Mouse (Mus musculus) kidney, postnatal 0 days (tissue): Measurements from ENCODE around the gene Grb2. TPM values are rescaled to one million over a fixed set of nuclear protein-coding genes. Genes with fewer than 3 reads are reported as not detected.

Experiments
- ATAC-seq: fragments of 200-750 bp; cut with Nextera tagmentation; replicated peaks from 2 replicates; pipeline ENCODE4 v1.8.0; 2017; ENCODE audit warnings: low read depth, moderate number of reproducible peaks, moderate TSS enrichment, moderate library complexity; ENCODE audit not compliant: low FRiP score
- DNase-seq: peaks from one replicate; pipeline ENCODE4 v3.0.0-alpha.2; 2016; ENCODE audit warnings: low spot score
- H3K27ac ChIP-seq: fragments of 300-500 bp; sonication (generic); 2 replicates; pipeline ENCODE4 v1.5.1; 2014; ENCODE audit warnings: mild to moderate bottlenecking
- H3K27me3 ChIP-seq: fragments of 300-500 bp; sonication (generic); 2 replicates; pipeline ENCODE4 v1.6.1; 2014; ENCODE audit warnings: low read length, mixed read lengths; ENCODE audit not compliant: insufficient read depth
- H3K36me3 ChIP-seq: fragments of 300-500 bp; sonication (generic); 2 replicates; pipeline ENCODE4 v1.6.1; 2014; ENCODE audit warnings: low read length, mixed read lengths; ENCODE audit not compliant: insufficient read depth
- H3K4me1 ChIP-seq: fragments of 300-500 bp; sonication (generic); replicated peaks from 2 replicates; pipeline ENCODE4 v1.6.1; 2014; ENCODE audit warnings: antibody characterized with exemption, low read length, mixed read lengths; ENCODE audit not compliant: insufficient read depth
- H3K4me2 ChIP-seq: fragments of 300-500 bp; sonication (generic); 2 replicates; pipeline ENCODE4 v1.6.1; 2014; ENCODE audit warnings: mild to moderate bottlenecking, low read length, moderate library complexity, mixed read lengths
- H3K4me3 ChIP-seq: fragments of 300-500 bp; sonication (generic); replicated peaks from 2 replicates; pipeline ENCODE4 v1.5.1; 2014; ENCODE audit warnings: low read depth, low read length
- H3K9ac ChIP-seq: fragments of 300-500 bp; sonication (generic); 2 replicates; pipeline ENCODE4 v1.6.1; 2014; ENCODE audit warnings: low read depth, low read length
- H3K9me3 ChIP-seq: fragments of 300-500 bp; sonication (generic); replicated peaks from 2 replicates; pipeline ENCODE4 v1.6.1; 2016; ENCODE audit warnings: low read length, inconsistent platforms, mixed read lengths
- CTCF ChIP-seq: IDR thresholded peaks from 2 replicates; pipeline ENCODE4 v1.5.1; 2016; ENCODE audit warnings: antibody characterized with exemption, low read depth, mild to moderate bottlenecking, moderate library complexity
- WGBS: fragments of 180-500 bp; shearing (Covaris S2); extraction: QIAGEN DNeasy Blood & Tissue Kit; methylation state at CpG from one replicate; pipeline ENCODE4 v1.1.7; 2014; 5-methylcytosine and 5-hydroxymethylcytosine counted together
- polyA plus RNA-seq: library from polyadenylated mRNA; unstranded; fragments of >200 nt; fragmentation: Nextera tagmentation; extraction: Ambion mirVana; gene quantifications from 2 replicates; pipeline ENCODE4 v1.2.1, GENCODE M21; 2015

Grb2 gene
- polyA plus RNA-seq, 1 experiment from 2014 or later: 69.9 TPM

DNA sequence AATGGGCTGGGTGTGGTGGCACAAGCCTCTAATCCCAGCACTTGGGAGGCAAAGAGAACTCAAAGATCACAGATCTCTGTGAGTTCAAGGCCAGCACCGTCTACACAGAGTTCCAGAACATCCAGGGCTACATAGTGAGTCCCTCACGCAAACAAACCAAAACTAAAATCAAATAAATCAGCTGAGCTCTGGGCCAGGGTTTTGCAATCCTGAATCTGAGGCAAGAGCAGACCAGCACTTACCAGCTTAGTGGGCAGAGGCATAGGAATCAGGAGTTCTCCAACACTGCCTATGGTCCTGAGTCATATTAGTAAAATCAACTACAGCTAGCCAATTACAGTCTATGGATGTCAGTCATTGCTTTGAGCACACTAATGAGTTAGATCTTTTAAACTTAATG is 16.4 kb downstream of the Grb2 start:
- DNase-seq (no peak), ATAC-seq (no peak)
- H3K27ac ChIP-seq: 0 out of 2 replicates have a peak overlapping the region, but pooled peaks have one; percentile 5
- no peak for TF ChIP-seq CTCF
- H3K4me1 ChIP-seq: 0 out of 2 replicates have a peak, but pooled peaks cover 8% of the 10 kb centered on the region
- no peak overlapping the region for H3K9ac ChIP-seq
- no peaks in the 10 kb centered on the region for H3K9me3 ChIP-seq
- no peaks in the 10 kb centered on the region for H3K27me3 ChIP-seq
- no peaks in the 10 kb centered on the region for H3K36me3 ChIP-seq
- WGBS: 90% methylated on average over 2 of the region's 2 CpGs
- no peak overlapping the region for H3K4me2 ChIP-seq
- H3K4me3 ChIP-seq: no peak overlapping the region

DNA sequence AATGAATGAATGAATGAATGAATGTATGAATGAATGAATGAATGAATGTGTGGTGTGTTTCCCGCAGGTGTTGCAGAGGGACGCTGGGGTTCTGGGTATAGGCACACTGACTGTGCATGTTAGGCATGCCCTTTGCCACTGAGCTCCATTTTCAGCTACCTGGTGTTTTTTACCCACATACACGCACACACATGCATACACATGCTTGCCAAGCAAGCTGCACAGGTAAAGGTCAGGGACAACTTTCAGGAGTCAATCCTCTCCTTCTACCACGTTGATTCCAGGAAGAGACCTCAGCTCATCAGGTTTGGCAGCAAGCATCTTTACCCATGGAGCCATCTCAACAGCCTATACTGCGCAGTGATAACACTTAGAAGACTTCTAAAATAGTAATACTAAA is 16.9 kb downstream of the Grb2 start:
- H3K27me3 ChIP-seq: no peaks in the 10 kb centered on the region
- 0 out of 2 replicates have a peak, but pooled peaks cover 8% of the 10 kb centered on the region for H3K4me1 ChIP-seq
- no peaks in the 10 kb centered on the region for H3K9me3 ChIP-seq
- H3K27ac ChIP-seq: no peak overlapping the region
- TF ChIP-seq CTCF: no peak
- no peak overlapping the region for H3K9ac ChIP-seq
- H3K36me3 ChIP-seq: no peaks in the 10 kb centered on the region
- ATAC-seq (no peak), DNase-seq (no peak)
- no peak overlapping the region for H3K4me2 ChIP-seq
- H3K4me3 ChIP-seq: no peak overlapping the region
- WGBS: 92% methylated on average over 5 of the region's 5 CpGs

DNA sequence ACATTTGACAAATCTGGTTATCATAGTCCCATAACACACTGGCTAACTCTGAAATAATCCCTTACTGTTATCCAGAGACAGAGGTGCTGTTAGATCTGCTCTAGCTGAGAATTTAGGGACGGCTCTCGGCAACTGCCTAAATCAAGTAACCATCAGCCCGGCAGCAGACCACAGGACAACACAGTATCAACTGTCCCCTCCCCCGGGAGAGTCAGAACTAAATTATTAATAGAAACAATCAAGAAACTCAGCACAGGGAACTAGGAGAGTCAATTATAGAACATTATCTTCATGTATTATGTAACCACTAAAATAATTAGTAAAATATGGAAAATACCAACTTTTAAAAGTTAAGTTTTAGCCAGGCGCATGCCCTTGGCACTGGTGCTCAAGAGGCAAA is 17.4 kb downstream of the Grb2 start:
- ATAC-seq (no peak), DNase-seq (no peak)
- Histone ChIP-seq H3K36me3 (no peaks in the 10 kb centered on the region), H3K9me3 (no peaks in the 10 kb centered on the region), H3K27ac (no peak overlapping the region), H3K4me3 (no peak overlapping the region), H3K9ac (no peak overlapping the region), H3K4me1 (0 out of 2 replicates have a peak, but pooled peaks cover 8% of the 10 kb centered on the region), H3K27me3 (no peaks in the 10 kb centered on the region), H3K4me2 (no peak overlapping the region)
- WGBS: 75% methylated on average over 5 of the region's 5 CpGs
- TF ChIP-seq CTCF: no peak

DNA sequence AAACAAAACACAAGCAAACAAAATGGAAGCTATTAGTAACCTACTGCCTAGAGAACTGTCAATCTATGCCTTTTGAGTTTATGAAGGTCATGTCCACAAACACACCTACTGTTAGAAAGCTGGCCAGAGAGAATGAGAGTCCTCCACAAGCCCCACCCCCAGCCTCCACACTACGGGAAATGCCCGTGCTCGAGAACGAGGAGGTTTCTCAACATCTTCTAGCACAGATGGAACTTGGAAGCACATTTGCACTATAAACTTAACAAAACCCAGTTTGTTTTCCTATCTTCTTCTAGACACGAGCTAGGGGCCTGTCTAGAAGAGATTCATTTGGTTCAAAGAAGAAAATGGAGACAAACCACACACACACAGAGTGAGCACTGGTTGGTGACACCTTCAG is 18.0 kb downstream of the Grb2 start:
- no peaks in the 10 kb centered on the region for H3K27me3 ChIP-seq
- DNase-seq (no peak), ATAC-seq (no peak)
- H3K36me3 ChIP-seq: no peaks in the 10 kb centered on the region
- TF ChIP-seq CTCF: no peak
- H3K9ac ChIP-seq: no peak overlapping the region
- no peak overlapping the region for H3K27ac ChIP-seq
- H3K4me3 ChIP-seq: no peak overlapping the region
- H3K4me1 ChIP-seq: 0 out of 2 replicates have a peak, but pooled peaks cover 5% of the 10 kb centered on the region
- no peaks in the 10 kb centered on the region for H3K9me3 ChIP-seq
- H3K4me2 ChIP-seq: no peak overlapping the region
- 79% methylated on average over 5 of the region's 5 CpGs for WGBS

DNA sequence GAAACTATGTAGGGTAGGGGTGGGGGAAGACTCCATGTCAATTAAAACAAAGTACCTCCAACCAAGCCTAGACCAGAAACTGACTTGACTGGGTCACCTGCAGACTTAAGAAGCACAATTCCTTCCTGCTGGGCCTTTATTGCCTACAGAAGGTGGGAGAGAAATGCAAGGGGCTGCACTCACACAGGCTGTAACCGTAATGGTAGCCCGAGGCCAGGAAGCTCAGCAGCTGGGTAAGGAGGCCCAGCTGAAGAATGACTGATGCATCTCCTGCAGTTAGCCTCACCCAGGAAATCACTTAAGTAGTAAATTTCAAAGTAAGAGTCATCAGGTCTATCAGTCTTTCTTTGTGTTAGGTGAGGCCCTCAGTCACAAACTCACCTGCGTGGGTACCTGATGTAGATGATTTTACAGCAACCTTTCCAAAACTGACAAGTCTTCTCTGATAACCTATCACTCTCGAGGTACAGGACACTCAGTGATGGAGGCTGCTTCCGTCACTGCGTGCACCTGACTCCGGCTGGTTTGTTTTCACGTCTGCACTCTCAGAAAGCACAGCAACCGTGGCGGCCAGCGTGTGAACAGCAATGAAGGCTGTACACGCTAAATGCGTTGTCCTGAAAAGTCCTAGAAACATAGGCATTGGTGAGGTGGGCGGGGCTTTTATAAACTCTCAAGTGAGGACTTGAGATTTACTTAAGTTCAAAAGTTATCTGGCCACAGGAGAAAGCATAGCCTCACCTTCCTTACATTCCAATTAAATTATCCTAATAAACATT is 19.1 kb downstream of the Grb2 start:
- Histone ChIP-seq H3K36me3 (no peaks in the 10 kb centered on the region), H3K27me3 (no peaks in the 10 kb centered on the region), H3K27ac (no peak overlapping the region), H3K9me3 (no peaks in the 10 kb centered on the region), H3K4me3 (no peak overlapping the region), H3K4me2 (no peak overlapping the region), H3K4me1 (0 out of 2 replicates have a peak, but pooled peaks cover 5% of the 10 kb centered on the region), H3K9ac (no peak overlapping the region)
- DNase-seq (no peak), ATAC-seq (no peak)
- WGBS: 94% methylated on average over 14 of the region's 14 CpGs
- TF ChIP-seq CTCF: no peak

DNA sequence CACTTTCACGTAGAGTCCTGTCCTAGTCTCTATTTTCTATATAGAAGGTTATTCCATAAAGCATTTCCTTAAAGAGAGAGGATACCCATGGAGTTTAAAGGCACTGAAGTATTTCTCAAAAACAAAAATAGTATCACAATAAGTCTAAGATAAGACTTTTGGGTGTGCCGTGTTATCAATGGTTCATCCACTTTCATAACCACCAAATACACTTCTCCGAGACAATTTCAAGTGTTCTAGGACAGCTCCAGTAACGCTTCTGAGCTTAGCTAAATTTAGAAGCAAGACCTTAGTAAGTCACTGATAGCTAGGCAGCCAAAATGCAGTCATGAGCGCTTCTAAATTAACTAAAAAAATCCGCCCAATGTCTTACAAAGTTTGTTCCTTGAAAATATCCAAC is 22.0 kb downstream of the Grb2 start:
- H3K4me2 ChIP-seq: no peak overlapping the region
- no peak for ATAC-seq
- no peaks in the 10 kb centered on the region for H3K4me1 ChIP-seq
- no peaks in the 10 kb centered on the region for H3K27me3 ChIP-seq
- WGBS: 81% methylated on average over 6 of the region's 6 CpGs
- H3K27ac ChIP-seq: no peak overlapping the region
- no peak overlapping the region for H3K4me3 ChIP-seq
- no peak for TF ChIP-seq CTCF
- 0 out of 2 replicates have a peak, but pooled peaks cover 5% of the 10 kb centered on the region for H3K36me3 ChIP-seq
- H3K9ac ChIP-seq: no peak overlapping the region
- H3K9me3 ChIP-seq: no peaks in the 10 kb centered on the region
- DNase-seq: no peak

DNA sequence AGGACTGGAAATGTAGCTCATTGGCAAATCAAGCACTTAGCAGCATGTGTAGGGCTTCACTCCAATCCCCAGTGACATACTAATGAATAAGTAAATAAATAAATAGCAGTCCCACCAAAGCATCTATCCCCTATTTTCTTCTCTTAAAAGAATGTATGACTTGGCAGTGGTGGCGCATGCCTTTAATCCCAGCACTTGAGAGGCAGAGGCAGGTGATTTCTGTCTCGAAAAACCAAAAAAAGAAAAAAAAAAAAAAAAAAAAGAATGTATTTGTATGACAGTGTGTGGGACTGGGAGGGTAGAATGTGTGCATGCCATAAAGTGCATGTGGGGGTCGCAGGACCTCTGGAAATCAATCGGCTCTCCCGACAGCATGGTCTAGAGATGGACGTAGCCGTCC is 22.4 kb downstream of the Grb2 start:
- peak; percentile 42 for DNase-seq
- H3K9me3 ChIP-seq: no peaks in the 10 kb centered on the region
- no peaks in the 10 kb centered on the region for H3K27me3 ChIP-seq
- TF ChIP-seq CTCF: no peak
- H3K27ac ChIP-seq: no peak overlapping the region
- H3K36me3 ChIP-seq: 0 out of 2 replicates have a peak, but pooled peaks cover 5% of the 10 kb centered on the region
- no peak overlapping the region for H3K4me2 ChIP-seq
- no peak for ATAC-seq
- H3K9ac ChIP-seq: no peak overlapping the region
- H3K4me3 ChIP-seq: no peak overlapping the region
- 68% methylated on average over 7 of the region's 7 CpGs for WGBS
- no peaks in the 10 kb centered on the region for H3K4me1 ChIP-seq
